Mouse (Mus musculus): ENCODE measurements around the gene Crb2. TPM values are rescaled to one million over a fixed set of nuclear protein-coding genes. Genes with fewer than 3 reads are reported as not detected.

Gene Crb2
- total RNA-seq, 2 experiments from 2014 or later = 3.7 to 3.9 TPM

DNA sequence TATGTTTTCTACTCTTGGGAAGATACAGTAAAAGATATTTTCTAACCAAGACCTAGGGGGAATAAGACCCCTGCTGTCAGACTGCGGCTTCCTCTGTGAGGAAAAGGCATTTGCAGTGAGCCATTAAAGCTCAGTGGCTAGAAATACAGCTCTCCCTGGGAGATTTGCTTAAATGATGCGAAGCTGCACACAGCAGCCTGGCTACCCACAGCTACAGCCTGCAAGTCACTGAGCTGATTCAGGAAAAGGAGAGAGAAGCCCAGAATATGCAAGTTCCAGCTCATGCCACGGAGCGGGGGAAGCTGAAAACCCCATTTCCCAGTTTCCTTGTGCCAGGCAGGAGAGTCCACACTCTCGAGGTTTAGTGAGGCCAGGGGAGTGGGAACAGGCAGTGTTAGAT lies 46.1 kb downstream of the Crb2 start:
- Histone ChIP-seq H3K4me3 (no peak overlapping the region), H3K27ac (no peak overlapping the region)
- TF ChIP-seq CTCF (conservative IDR thresholded peaks at IDR 0.05) = no peak
- DNase-seq (ENCODE audit: low spot score in 2 of 2) = no peak

- DNase-seq (ENCODE audit: low spot score in 2 of 2) = no peak
These were observed 47.8 kb downstream of the Crb2 start for GRCm38 (mm10) chr2:37823826-37824225.

DNA sequence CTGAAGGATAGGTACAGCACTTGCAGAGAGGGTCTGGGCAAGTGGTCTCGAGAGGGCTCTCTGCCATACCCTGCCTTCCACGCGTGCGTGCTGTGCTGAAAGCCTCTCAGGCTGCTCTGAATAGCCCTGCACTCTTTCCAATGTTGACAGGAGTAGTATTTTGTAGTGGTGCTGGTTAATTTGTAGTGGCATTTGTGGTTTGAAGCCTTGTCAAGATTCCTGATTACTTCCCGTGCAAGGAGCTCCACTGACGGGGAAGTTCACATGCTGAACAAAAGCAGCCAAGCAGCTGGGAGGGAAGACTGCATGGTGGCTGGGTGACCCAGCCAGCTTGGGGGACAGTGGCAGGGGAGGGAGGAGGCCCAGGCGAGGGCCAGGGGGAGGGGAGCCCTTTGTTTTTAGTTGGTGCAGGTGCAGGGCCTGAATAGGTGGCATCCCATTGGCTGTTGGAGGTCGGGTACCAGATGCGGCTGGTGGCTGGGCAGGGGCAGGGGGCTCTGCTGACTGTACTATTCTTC lies 53.8 kb downstream of the Crb2 start:
- TF ChIP-seq CTCF (conservative IDR thresholded peaks at IDR 0.05) = no peak
- Histone ChIP-seq H3K27ac (no peak overlapping the region), H3K4me3 (no peak overlapping the region)
- no peak for DNase-seq (ENCODE audit: low spot score in 2 of 2)

More at GRCm38 (mm10) chr2:37823826-37824225, 47.8 kb downstream of the Crb2 start:
- H3K4me3 ChIP-seq = no peak overlapping the region
- TF ChIP-seq CTCF (conservative IDR thresholded peaks at IDR 0.05) = no peak
- no peak overlapping the region for H3K27ac ChIP-seq

- TF ChIP-seq CTCF (conservative IDR thresholded peaks at IDR 0.05) = no peak
- DNase-seq (ENCODE audit: low spot score in 2 of 2) = no peak
- H3K4me3 ChIP-seq = no peak overlapping the region
- no peak overlapping the region for H3K27ac ChIP-seq
These were observed 56.2 kb downstream of the Crb2 start for GRCm38 (mm10) chr2:37832253-37832652.

- Histone ChIP-seq H3K4me3 (no peak overlapping the region), H3K27ac (no peak overlapping the region)
- TF ChIP-seq CTCF (conservative IDR thresholded peaks at IDR 0.05) = no peak
- DNase-seq (ENCODE audit: low spot score in 2 of 2) = no peak
These were observed 60.9 kb downstream of the Crb2 start for GRCm38 (mm10) chr2:37836926-37837325.

GRCm38 (mm10) chr2:37837542-37837941 lies 61.5 kb downstream of the Crb2 start:
- no peak overlapping the region for H3K27ac ChIP-seq
- H3K4me3 ChIP-seq = no peak overlapping the region
- no peak for DNase-seq (ENCODE audit: low spot score in 2 of 2)
- no peak for TF ChIP-seq CTCF (conservative IDR thresholded peaks at IDR 0.05)

GRCm38 (mm10) chr2:37838202-37838984 lies 62.3 kb downstream of the Crb2 start:
- TF ChIP-seq CTCF (conservative IDR thresholded peaks at IDR 0.05) = no peak
- Histone ChIP-seq H3K4me3 (no peak overlapping the region), H3K27ac (no peak overlapping the region)
- DNase-seq (ENCODE audit: low spot score in 2 of 2) = no peak

- Histone ChIP-seq H3K27ac (no peak overlapping the region), H3K4me3 (no peak overlapping the region)
- no peak for DNase-seq (ENCODE audit: low spot score in 2 of 2)
- no peak for TF ChIP-seq CTCF (conservative IDR thresholded peaks at IDR 0.05)
These were observed 63.9 kb downstream of the Crb2 start for GRCm38 (mm10) chr2:37839922-37840321.

- Histone ChIP-seq H3K4me3 (no peak overlapping the region), H3K27ac (peak overlapping the region; percentile 76; the same call in 1 of the 2 replicates)
- TF ChIP-seq CTCF (conservative IDR thresholded peaks at IDR 0.05) = no peak
- no peak for DNase-seq (ENCODE audit: low spot score in 2 of 2)
These were observed 66.1 kb downstream of the Crb2 start for GRCm38 (mm10) chr2:37842151-37842569.

GRCm38 (mm10) chr2:37842719-37843118 lies 66.7 kb downstream of the Crb2 start:
- H3K27ac ChIP-seq = peak overlapping the region; percentile 76
- DNase-seq (ENCODE audit: low spot score in 2 of 2) = no peak
- no peak for TF ChIP-seq CTCF (conservative IDR thresholded peaks at IDR 0.05)

More at GRCm38 (mm10) chr2:37842719-37843118, 66.7 kb downstream of the Crb2 start:
- no peak overlapping the region for H3K4me3 ChIP-seq

Other genes with a start within 250 kb of the Crb2 start
- 100 to 1,000 TPM; 174 to 175 TPM for gene Strbp, start 72.4 kb upstream of the Crb2 start, total RNA-seq (2021)